Mouse (Mus musculus) MEL (cell line): ENCODE results near the gene Hlcs. TPM values are rescaled to one million over a fixed set of nuclear protein-coding genes. Genes with fewer than 3 reads are reported as not detected.

ENCODE experiments used
- DNase-seq: peaks from one replicate; pipeline ENCODE4 v3.0.0; 2011; ENCODE audit warnings: low read depth, low spot score
- H3K27ac ChIP-seq: 2 replicates; pipeline ENCODE4 v1.5.1; 2012; ENCODE audit warnings: low read depth, mild to moderate bottlenecking, control low read depth, low read length, moderate library complexity; ENCODE audit not compliant: control insufficient read depth
- H3K27me3 ChIP-seq, 2 experiments: fragments of 150-350 bp in 1 of 2; sonication (generic) in 1 of 2; 2 replicates each; pipeline ENCODE4 v1.6.1; 2012; ENCODE audit warnings: low read length in 2 of 2, mild to moderate bottlenecking in 2 of 2, improper control_type of control experiment in 1 of 2, moderate library complexity in 1 of 2; ENCODE audit not compliant: insufficient read depth in 2 of 2, control insufficient read depth in 1 of 2
- H3K36me3 ChIP-seq, 2 experiments: 2 replicates each; pipeline ENCODE4 v1.6.1; 2012 to 2014; ENCODE audit warnings: low read length in 2 of 2, improper control_type of control experiment in 1 of 2, inconsistent platforms in 1 of 2, mild to moderate bottlenecking in 1 of 2; ENCODE audit not compliant: insufficient read depth in 2 of 2, control insufficient read depth in 1 of 2
- H3K4me1 ChIP-seq, 2 experiments: fragments of 150-350 bp in 1 of 2; sonication (generic) in 1 of 2; 2 replicates each; pipeline ENCODE4 v1.6.1; 2012; ENCODE audit warnings: low read length in 2 of 2, improper control_type of control experiment in 1 of 2, mild to moderate bottlenecking in 1 of 2; ENCODE audit not compliant: insufficient read depth in 2 of 2, control insufficient read depth in 1 of 2
- H3K4me3 ChIP-seq, 2 experiments: fragments of 150-350 bp in 1 of 2; sonication (generic) in 1 of 2; 2 replicates each; pipeline ENCODE4 v1.5.1; 2012; ENCODE audit warnings: low read depth in 2 of 2, low read length in 2 of 2, mild to moderate bottlenecking in 2 of 2, moderate library complexity in 2 of 2, control low read depth in 1 of 2, improper control_type of control experiment in 1 of 2; ENCODE audit not compliant: control insufficient read depth in 1 of 2, insufficient read depth in 1 of 2
- H3K79me2 ChIP-seq: 2 replicates; pipeline ENCODE4 v1.6.1; 2012; ENCODE audit warnings: mild to moderate bottlenecking, low read length, moderate library complexity; ENCODE audit not compliant: control insufficient read depth, poor library complexity, insufficient read depth
- H3K9ac ChIP-seq: 2 replicates; pipeline ENCODE4 v1.6.1; 2012; ENCODE audit warnings: low read depth, mild to moderate bottlenecking, control low read depth, low read length, moderate library complexity; ENCODE audit not compliant: control insufficient read depth, poor library complexity, severe bottlenecking
- H3K9me3 ChIP-seq: fragments of 150-350 bp; sonication (generic); replicated peaks from 2 replicates; pipeline ENCODE4 v1.6.1; 2012; ENCODE audit warnings: mild to moderate bottlenecking, low read length, improper control_type of control experiment, moderate library complexity; ENCODE audit not compliant: insufficient read depth
- CTCF ChIP-seq, 3 experiments: IDR thresholded peaks in 2 of 3; conservative IDR thresholded peaks in 1 of 3; 2 replicates each; pipeline ENCODE4 v1.5.1; 2011 to 2012; ENCODE audit warnings: low read length in 3 of 3, low read depth in 2 of 3, mild to moderate bottlenecking in 2 of 3, improper control_type of control experiment in 1 of 3, inconsistent platforms in 1 of 3, mixed read lengths in 1 of 3, moderate library complexity in 1 of 3; ENCODE audit not compliant: control insufficient read depth in 1 of 3, insufficient read depth in 1 of 3, poor library complexity in 1 of 3, severe bottlenecking in 1 of 3
- ELF1 ChIP-seq: IDR thresholded peaks from 2 replicates; pipeline ENCODE4 v1.6.1; 2014; ENCODE audit warnings: low read depth, mild to moderate bottlenecking, inconsistent platforms, low read length, improper control_type of control experiment, moderate library complexity
- GATA1 ChIP-seq: IDR thresholded peaks from 2 replicates; pipeline ENCODE4 v1.6.1; 2011; ENCODE audit warnings: low read depth, low read length, improper control_type of control experiment
- KAT2A ChIP-seq: conservative IDR thresholded peaks from 2 replicates; pipeline ENCODE4 v1.6.1; 2012; ENCODE audit warnings: low read depth, low read length, improper control_type of control experiment, inconsistent platforms
- MAZ ChIP-seq: IDR thresholded peaks from 2 replicates; pipeline ENCODE4 v1.6.1; 2012; ENCODE audit warnings: low read depth, mild to moderate bottlenecking, inconsistent platforms, low read length, improper control_type of control experiment
- NRF1 ChIP-seq: IDR thresholded peaks from 2 replicates; pipeline ENCODE4 v1.6.1; 2014; ENCODE audit warnings: low read depth, mild to moderate bottlenecking, inconsistent platforms, low read length, improper control_type of control experiment, moderate library complexity; ENCODE audit not compliant: poor library complexity, insufficient read depth, severe bottlenecking
- POLR2A ChIP-seq, 2 experiments: IDR thresholded peaks; 2 replicates each; pipeline ENCODE4 v1.6.1; 2011 to 2012; ENCODE audit warnings: low read length in 2 of 2, mild to moderate bottlenecking in 2 of 2, control low read depth in 1 of 2, improper control_type of control experiment in 1 of 2, low read depth in 1 of 2, moderate library complexity in 1 of 2; ENCODE audit not compliant: control insufficient read depth in 1 of 2, insufficient read depth in 1 of 2, poor library complexity in 1 of 2
- POLR2AphosphoS2 ChIP-seq: IDR thresholded peaks from 2 replicates; pipeline ENCODE4 v1.6.1; 2011; ENCODE audit warnings: low read length, improper control_type of control experiment
- POLR2AphosphoS5 ChIP-seq: IDR thresholded peaks from 2 replicates; pipeline ENCODE4 v1.6.1; 2012; ENCODE audit warnings: low read depth, borderline replicate concordance, mild to moderate bottlenecking, inconsistent platforms, low read length, moderate library complexity, mixed read lengths
- SIN3A ChIP-seq: IDR thresholded peaks from 2 replicates; pipeline ENCODE4 v1.6.1; 2012; ENCODE audit warnings: low read length, improper control_type of control experiment, inconsistent platforms
- TBP ChIP-seq: IDR thresholded peaks from 2 replicates; pipeline ENCODE4 v1.8.0; 2011; ENCODE audit warnings: low read depth, low read length, improper control_type of control experiment
- USF1 ChIP-seq: IDR thresholded peaks from 2 replicates; pipeline ENCODE4 v1.6.1; 2014; ENCODE audit warnings: low read depth, mild to moderate bottlenecking, inconsistent platforms, low read length, improper control_type of control experiment, moderate library complexity
- ZNF384 ChIP-seq: IDR thresholded peaks from 2 replicates; pipeline ENCODE4 v1.6.1; 2012; ENCODE audit warnings: low read depth, mild to moderate bottlenecking, inconsistent platforms, low read length, improper control_type of control experiment
- polyA plus RNA-seq, 2 experiments: library from polyadenylated mRNA; stranded (reverse) in 1 of 2; unstranded in 1 of 2; fragments of >175 nt in 1 of 2; fragments of >200 nt in 1 of 2; gene quantifications; 2 replicates each; pipeline versions ENCODE4 v1.2.1 to v1.2.4; 2012; ENCODE audit warnings: low replicate concordance in 2 of 2, low read depth in 1 of 2; ENCODE audit not compliant: insufficient read length in 2 of 2, insufficient read depth in 1 of 2, missing spikeins in 1 of 2
- total RNA-seq: library from RNA; depleted of rRNA; stranded (reverse); fragments of 300-350 nt; gene quantifications from 2 replicates; pipeline ENCODE4 v1.2.3, GENCODE M21; 2012

The Hlcs gene
- total and polyA plus RNA-seq, 3 experiments, result 3.3 to 6.4 TPM; not detected in 1

DNA sequence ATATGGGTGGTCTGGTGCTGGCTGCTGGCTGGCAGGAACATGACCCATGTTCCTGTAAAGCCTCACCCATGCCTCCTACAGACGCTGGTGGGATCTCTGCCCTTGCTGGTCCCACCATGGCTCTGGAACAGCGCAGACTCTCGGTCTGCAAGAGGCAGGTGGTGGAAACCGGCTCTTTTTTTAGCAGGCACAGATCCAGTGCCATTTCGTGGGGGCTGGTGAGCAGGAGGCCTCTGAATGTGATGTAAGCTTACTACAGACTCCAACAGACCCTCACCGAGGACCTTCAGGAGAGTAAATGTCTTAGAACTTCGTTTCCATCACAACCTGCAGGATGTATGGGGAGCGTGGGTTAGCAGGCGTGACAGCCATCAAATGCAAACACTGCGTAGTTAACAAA is 172.6 kb downstream of the Hlcs start:
- no peak overlapping the region for H3K4me3 ChIP-seq
- no peak for DNase-seq
- H3K27me3 ChIP-seq, result no peaks in the 10 kb centered on the region
- H3K36me3 ChIP-seq, result no peaks in the 10 kb centered on the region
- no peak overlapping the region for H3K9ac ChIP-seq
- H3K4me1 ChIP-seq, result no peaks in the 10 kb centered on the region
- no peak for TF ChIP-seq TBP
- TF ChIP-seq KAT2A, result no peak
- no peak for TF ChIP-seq POLR2AphosphoS2
- H3K9me3 ChIP-seq, result no peaks in the 10 kb centered on the region
- no peaks in the 10 kb centered on the region for H3K79me2 ChIP-seq
- H3K27ac ChIP-seq, result no peak overlapping the region

DNA sequence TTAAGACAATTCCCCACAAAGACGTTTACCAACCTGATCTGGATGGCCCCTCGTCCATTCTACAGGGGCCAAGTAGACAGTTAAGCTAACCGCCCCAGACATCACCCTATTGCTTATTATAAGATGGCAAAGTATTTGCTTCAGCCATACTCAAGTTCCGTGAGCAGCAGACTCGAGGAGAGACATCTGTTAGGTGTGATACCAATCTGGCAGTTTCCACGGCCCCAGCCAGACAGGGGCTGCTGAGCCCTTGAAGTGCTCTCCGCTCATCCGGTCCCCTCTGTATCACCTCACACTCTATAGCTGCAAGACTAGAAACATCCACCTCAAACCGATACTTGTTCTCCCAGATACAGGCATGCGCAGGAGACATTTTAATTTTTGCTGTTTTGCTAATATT is 179.2 kb downstream of the Hlcs start:
- H3K36me3 ChIP-seq, result no peaks in the 10 kb centered on the region
- H3K9me3 ChIP-seq, result no peaks in the 10 kb centered on the region
- H3K27me3 ChIP-seq, result no peaks in the 10 kb centered on the region
- H3K27ac ChIP-seq, result no peak overlapping the region
- no peak for TF ChIP-seq ZNF384
- no peak for TF ChIP-seq SIN3A
- TF ChIP-seq NRF1, result no peak
- no peak for TF ChIP-seq ELF1
- no peak for TF ChIP-seq MAZ
- H3K9ac ChIP-seq, result no peak overlapping the region
- no peaks in the 10 kb centered on the region for H3K4me1 ChIP-seq
- H3K4me3 ChIP-seq, result no peak overlapping the region
- no peak for DNase-seq
- no peaks in the 10 kb centered on the region for H3K79me2 ChIP-seq

DNA sequence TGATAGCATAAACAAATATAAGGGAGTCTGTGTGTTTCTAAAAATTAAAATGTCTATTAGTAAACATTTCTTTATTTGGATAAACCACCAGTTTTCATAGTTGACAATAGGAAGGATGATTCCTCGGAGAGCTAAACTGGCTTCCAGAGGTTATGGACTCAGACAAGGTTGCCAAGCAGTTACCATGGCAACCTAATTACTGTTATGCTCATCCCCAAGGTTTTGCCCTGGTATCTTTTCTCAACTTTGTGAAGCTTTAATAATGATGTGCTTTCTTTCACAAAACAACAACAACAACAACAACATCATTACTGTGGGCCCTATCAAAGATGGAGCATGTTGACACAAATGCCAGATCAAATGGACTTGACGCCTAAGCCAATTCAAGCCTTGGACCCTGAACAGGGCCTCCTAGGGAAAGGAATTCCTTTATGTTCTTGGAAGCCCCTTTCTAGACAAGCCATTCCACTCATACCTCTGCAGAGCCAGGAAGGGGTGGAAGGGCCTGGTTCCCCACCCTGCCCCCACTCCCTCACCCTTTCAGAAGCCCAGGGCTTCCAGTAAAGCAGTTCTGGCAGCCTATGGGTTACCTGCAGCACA is 185.0 kb downstream of the Hlcs start:
- Histone ChIP-seq H3K4me3 (no peak overlapping the region), H3K27ac (no peak overlapping the region), H3K27me3 (no peaks in the 10 kb centered on the region; a peak in 1 of 4 replicates), H3K79me2 (no peaks in the 10 kb centered on the region), H3K36me3 (no peaks in the 10 kb centered on the region), H3K9ac (no peak overlapping the region), H3K4me1 (no peaks in the 10 kb centered on the region), H3K9me3 (no peaks in the 10 kb centered on the region)
- no peak for TF ChIP-seq MAZ
- no peak for TF ChIP-seq USF1
- no peak for TF ChIP-seq CTCF (IDR thresholded peaks at IDR 0.05 in 2 of 3, conservative IDR thresholded peaks at IDR 0.05 in 1 of 3; ENCODE audit: control insufficient read depth in 1 of 3, insufficient read depth in 1 of 3, low read depth in 2 of 3, low read length in 3 of 3, poor library complexity in 1 of 3, severe bottlenecking in 1 of 3)
- no peak for TF ChIP-seq POLR2AphosphoS5
- TF ChIP-seq POLR2A (IDR thresholded peaks at IDR 0.05; ENCODE audit: control insufficient read depth in 1 of 2, insufficient read depth in 1 of 2, low read depth in 1 of 2, low read length in 2 of 2, poor library complexity in 1 of 2), result no peak
- TF ChIP-seq GATA1, result no peak
- DNase-seq, result no peak
